Mouse (Mus musculus): Measurements from ENCODE around the gene Iars2. TPM values are rescaled to one million over a fixed set of nuclear protein-coding genes. Genes with fewer than 3 reads are reported as not detected.

Iars2 gene
- polyA plus RNA-seq, 1 experiment from 2014 or later = 22.1 TPM

- TF ChIP-seq CTCF (IDR thresholded peaks at IDR 0.05) (no peak), EP300 (IDR thresholded peaks at IDR 0.05) (no peak)
- Histone ChIP-seq H3K9ac (replicated peaks; ENCODE audit: low read depth) (no peak overlapping the region), H3K4me1 (ENCODE audit: insufficient read depth, low read depth, low read length) (no peaks in the 10 kb centered on the region), H3K4me3 (ENCODE audit: low read depth, low read length) (no peak overlapping the region), H3K36me3 (ENCODE audit: insufficient read depth, low read length) (peaks cover 15% of the 10 kb centered on the region), H3K9me3 (ENCODE audit: low read length) (no peaks in the 10 kb centered on the region), H3K27ac (ENCODE audit: low read length) (no peak overlapping the region), H3K27me3 (replicated peaks; ENCODE audit: insufficient read depth, low read length) (no peaks in the 10 kb centered on the region), H3K4me2 (replicated peaks; ENCODE audit: low read depth, low read length) (no peak overlapping the region)
- DNase-seq (ENCODE audit: low spot score) (no peak), ATAC-seq (no peak)
- 87% methylated on average over 12 of the region's 12 CpGs for WGBS
These were observed 23.0 kb upstream of the Iars2 start for GRCm38 (mm10) chr1:185352151-185352550.

DNA sequence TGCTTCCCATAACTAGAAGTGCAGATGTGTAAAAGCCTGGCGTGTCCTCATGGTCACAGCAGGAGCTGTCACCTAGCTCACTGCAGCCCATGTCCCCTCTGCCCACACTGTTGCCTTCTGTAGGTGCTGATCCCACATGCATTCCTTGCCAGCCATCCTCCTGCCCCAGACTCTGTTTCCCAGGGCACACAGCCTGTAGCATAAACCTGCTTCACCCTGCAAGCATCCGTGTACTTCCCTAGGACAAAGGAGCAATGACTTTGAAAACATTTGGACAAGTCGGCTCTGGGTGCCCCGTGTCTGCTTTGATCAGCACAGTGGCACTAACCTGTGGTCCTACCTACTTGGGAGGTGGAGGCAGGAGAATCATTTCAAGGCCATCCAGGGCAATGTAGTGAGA lies 21.4 kb upstream of the Iars2 start:
- Histone ChIP-seq H3K4me3 (ENCODE audit: low read depth, low read length) (no peak overlapping the region), H3K27ac (ENCODE audit: low read length) (no peak overlapping the region), H3K9me3 (ENCODE audit: low read length) (no peaks in the 10 kb centered on the region), H3K9ac (replicated peaks; ENCODE audit: low read depth) (no peak overlapping the region), H3K4me2 (replicated peaks; ENCODE audit: low read depth, low read length) (no peak overlapping the region), H3K27me3 (replicated peaks; ENCODE audit: insufficient read depth, low read length) (no peaks in the 10 kb centered on the region), H3K4me1 (ENCODE audit: insufficient read depth, low read depth, low read length) (no peaks in the 10 kb centered on the region), H3K36me3 (ENCODE audit: insufficient read depth, low read length) (peaks cover 14% of the 10 kb centered on the region)
- 91% methylated on average over 4 of the region's 4 CpGs for WGBS
- TF ChIP-seq EP300 (IDR thresholded peaks at IDR 0.05) (no peak), CTCF (IDR thresholded peaks at IDR 0.05) (no peak)
- no peak for DNase-seq (ENCODE audit: low spot score)
- no peak for ATAC-seq

GRCm38 (mm10) chr1:185349741-185350140 lies 20.5 kb upstream of the Iars2 start:
- Histone ChIP-seq H3K27ac (ENCODE audit: low read length) (no peak overlapping the region), H3K9ac (replicated peaks; ENCODE audit: low read depth) (no peak overlapping the region), H3K4me3 (ENCODE audit: low read depth, low read length) (no peak overlapping the region), H3K36me3 (ENCODE audit: insufficient read depth, low read length) (peaks cover 14% of the 10 kb centered on the region), H3K27me3 (replicated peaks; ENCODE audit: insufficient read depth, low read length) (no peaks in the 10 kb centered on the region), H3K4me2 (replicated peaks; ENCODE audit: low read depth, low read length) (no peak overlapping the region), H3K9me3 (ENCODE audit: low read length) (no peaks in the 10 kb centered on the region), H3K4me1 (ENCODE audit: insufficient read depth, low read depth, low read length) (no peaks in the 10 kb centered on the region)
- TF ChIP-seq CTCF (IDR thresholded peaks at IDR 0.05) (no peak), EP300 (IDR thresholded peaks at IDR 0.05) (no peak)
- WGBS = 94% methylated on average over 14 of the region's 14 CpGs
- no peak for ATAC-seq
- DNase-seq (ENCODE audit: low spot score) = no peak

DNA sequence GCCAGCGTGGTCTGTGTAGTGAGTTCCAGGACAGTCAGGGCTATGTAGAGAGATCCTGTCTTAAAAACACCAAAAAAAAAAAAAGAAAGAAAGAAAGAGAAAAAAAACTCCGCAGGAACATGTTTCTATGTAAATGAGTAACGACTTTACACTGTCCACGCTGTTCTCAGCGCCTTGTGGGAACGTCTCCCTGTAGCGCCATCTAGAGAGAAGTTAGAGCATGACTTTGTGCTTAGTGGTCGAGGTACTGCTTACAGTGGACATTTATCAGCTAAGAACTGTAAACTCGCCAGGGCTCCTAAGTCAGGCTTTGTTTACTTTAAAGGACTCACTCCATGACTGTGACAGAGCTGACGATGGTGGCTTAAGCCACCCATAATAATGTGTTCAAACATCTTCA lies 17.0 kb upstream of the Iars2 start:
- no peak for ATAC-seq
- no peak overlapping the region for H3K4me2 ChIP-seq (replicated peaks; ENCODE audit: low read depth, low read length)
- peak; percentile 25 for DNase-seq (ENCODE audit: low spot score)

DNA sequence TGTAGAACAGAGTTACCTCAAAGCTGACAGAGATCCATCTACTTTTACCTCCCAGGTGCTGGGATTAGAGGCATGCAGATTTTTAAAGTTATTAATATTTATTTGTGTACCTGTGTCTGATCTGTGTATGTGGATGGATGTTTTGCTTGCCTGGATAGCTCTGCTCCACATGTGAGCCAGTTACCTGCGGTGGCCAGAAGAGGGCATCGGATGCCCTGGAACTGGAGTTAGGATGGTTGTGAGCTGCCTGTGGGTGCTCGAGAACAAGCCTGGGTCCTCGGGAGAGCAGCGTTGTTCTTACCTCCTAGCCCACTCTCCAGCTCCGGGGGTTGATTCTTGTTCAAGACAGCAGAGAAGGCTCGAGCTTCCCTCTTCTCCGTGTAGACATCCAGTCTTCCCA lies 14.2 kb upstream of the Iars2 start:
- H3K36me3 ChIP-seq (ENCODE audit: insufficient read depth, low read length) = peaks cover 4% of the 10 kb centered on the region
- ATAC-seq (no peak), DNase-seq (ENCODE audit: low spot score) (no peak)
- no peak for TF ChIP-seq EP300 (IDR thresholded peaks at IDR 0.05)
- TF ChIP-seq CTCF (IDR thresholded peaks at IDR 0.05) = peak; percentile 36
- H3K9me3 ChIP-seq (ENCODE audit: low read length) = no peaks in the 10 kb centered on the region
- 83% methylated on average over 8 of the region's 8 CpGs for WGBS
- no peaks in the 10 kb centered on the region for H3K4me1 ChIP-seq (ENCODE audit: insufficient read depth, low read depth, low read length)
- no peak overlapping the region for H3K27ac ChIP-seq (ENCODE audit: low read length)
- H3K27me3 ChIP-seq (replicated peaks; ENCODE audit: insufficient read depth, low read length) = no peaks in the 10 kb centered on the region
- H3K4me2 ChIP-seq (replicated peaks; ENCODE audit: low read depth, low read length) = no peak overlapping the region
- H3K9ac ChIP-seq (replicated peaks; ENCODE audit: low read depth) = no peak overlapping the region
- no peak overlapping the region for H3K4me3 ChIP-seq (ENCODE audit: low read depth, low read length)

More for the DNA sequence above, 17.0 kb upstream of the Iars2 start:
- Histone ChIP-seq H3K27me3 (replicated peaks; ENCODE audit: insufficient read depth, low read length) (no peaks in the 10 kb centered on the region), H3K9me3 (ENCODE audit: low read length) (no peaks in the 10 kb centered on the region), H3K9ac (replicated peaks; ENCODE audit: low read depth) (no peak overlapping the region), H3K4me3 (ENCODE audit: low read depth, low read length) (no peak overlapping the region), H3K4me1 (ENCODE audit: insufficient read depth, low read depth, low read length) (no peaks in the 10 kb centered on the region), H3K27ac (ENCODE audit: low read length) (no peak overlapping the region), H3K36me3 (ENCODE audit: insufficient read depth, low read length) (peaks cover 8% of the 10 kb centered on the region)
- WGBS = 69% methylated on average over 10 of the region's 10 CpGs
- TF ChIP-seq CTCF (IDR thresholded peaks at IDR 0.05) = peak; percentile 48; the same call in 1 of the 2 replicates
- TF ChIP-seq EP300 (IDR thresholded peaks at IDR 0.05) = no peak

DNA sequence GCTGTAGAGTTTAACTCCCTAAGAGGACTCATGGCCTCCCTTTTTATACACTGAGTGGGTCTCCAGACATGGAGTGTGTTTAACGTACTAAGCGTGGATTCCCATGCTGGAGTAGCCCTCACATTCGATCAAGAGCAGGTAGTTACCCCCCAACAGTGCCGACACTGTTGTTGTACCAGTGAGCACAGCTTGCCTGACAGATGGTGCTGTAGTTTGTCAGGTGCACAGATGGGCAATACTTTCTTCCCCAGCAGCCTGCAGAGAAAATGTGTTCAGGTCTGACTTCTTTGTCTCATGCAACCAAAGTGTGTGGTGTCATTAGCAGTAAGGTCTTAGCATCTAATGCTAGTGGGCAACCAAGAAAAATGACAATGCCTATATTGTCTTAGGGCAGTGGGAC lies 13.2 kb upstream of the Iars2 start:
- TF ChIP-seq EP300 (IDR thresholded peaks at IDR 0.05) (no peak), CTCF (IDR thresholded peaks at IDR 0.05) (no peak)
- no peaks in the 10 kb centered on the region for H3K4me1 ChIP-seq (ENCODE audit: insufficient read depth, low read depth, low read length)
- no peak for DNase-seq (ENCODE audit: low spot score)
- no peak overlapping the region for H3K4me2 ChIP-seq (replicated peaks; ENCODE audit: low read depth, low read length)
- H3K27me3 ChIP-seq (replicated peaks; ENCODE audit: insufficient read depth, low read length) = no peaks in the 10 kb centered on the region
- peaks cover 4% of the 10 kb centered on the region for H3K36me3 ChIP-seq (ENCODE audit: insufficient read depth, low read length)
- no peak overlapping the region for H3K4me3 ChIP-seq (ENCODE audit: low read depth, low read length)
- H3K9ac ChIP-seq (replicated peaks; ENCODE audit: low read depth) = no peak overlapping the region
- no peak overlapping the region for H3K27ac ChIP-seq (ENCODE audit: low read length)
- no peak for ATAC-seq
- no peaks in the 10 kb centered on the region for H3K9me3 ChIP-seq (ENCODE audit: low read length)
- WGBS = 95% methylated on average over 4 of the region's 4 CpGs

DNA sequence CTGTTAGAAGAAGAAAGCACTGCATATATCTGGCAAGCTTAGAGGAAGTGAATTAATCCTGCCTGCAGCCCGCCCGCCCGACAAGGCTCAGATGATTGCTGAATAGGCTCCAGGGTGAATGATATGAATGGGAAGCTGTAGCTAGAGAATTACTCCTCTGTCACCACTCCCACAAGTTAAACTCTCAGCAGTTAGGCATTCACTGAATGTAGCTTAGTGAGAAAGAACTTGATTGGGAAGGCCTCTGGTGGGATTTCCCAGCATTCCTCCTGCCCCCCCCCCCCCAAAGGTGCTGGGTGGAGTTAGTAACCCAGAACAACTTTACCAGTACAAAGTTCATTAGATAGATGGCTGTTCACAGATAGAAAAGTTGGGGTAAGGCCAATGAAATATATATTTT lies 7.3 kb upstream of the Iars2 start:
- H3K27me3 ChIP-seq (replicated peaks; ENCODE audit: insufficient read depth, low read length) = no peaks in the 10 kb centered on the region
- no peak overlapping the region for H3K4me3 ChIP-seq (ENCODE audit: low read depth, low read length)
- no peak for ATAC-seq
- 55% methylated on average over 3 of the region's 3 CpGs for WGBS
- H3K4me1 ChIP-seq (ENCODE audit: insufficient read depth, low read depth, low read length) = no peaks in the 10 kb centered on the region
- no peak overlapping the region for H3K9ac ChIP-seq (replicated peaks; ENCODE audit: low read depth)
- no peak for TF ChIP-seq CTCF (IDR thresholded peaks at IDR 0.05)
- no peak for TF ChIP-seq EP300 (IDR thresholded peaks at IDR 0.05)
- no peak overlapping the region for H3K27ac ChIP-seq (ENCODE audit: low read length)
- no peaks in the 10 kb centered on the region for H3K36me3 ChIP-seq (ENCODE audit: insufficient read depth, low read length)
- no peak overlapping the region for H3K4me2 ChIP-seq (replicated peaks; ENCODE audit: low read depth, low read length)
- DNase-seq (ENCODE audit: low spot score) = no peak
- H3K9me3 ChIP-seq (ENCODE audit: low read length) = no peaks in the 10 kb centered on the region
